Mouse (Mus musculus): ENCODE measurements around the gene Pou2f2.

- TF ChIP-seq POLR2A (IDR thresholded peaks at IDR 0.05; ENCODE audit: low read depth, low read length) (no peak), CTCF (IDR thresholded peaks at IDR 0.05; ENCODE audit: borderline replicate concordance, insufficient read depth, low read length) (no peak)
Measured at GRCm38 (mm10) chr7:25110336-25110735, 69.2 kb downstream of the Pou2f2 start.
